Mouse (Mus musculus) 3T3-L1 (cell line): Measurements from ENCODE around the gene Rfx4.

Experiments
- DNase-seq: peaks from one replicate; pipeline ENCODE4 v3.0.0-alpha.2; 2015; ENCODE audit warnings: low read depth, low spot score

The Rfx4 gene

GRCm38 (mm10) chr10:84811913-84812295 lies 56.0 kb downstream of the Rfx4 start:
- DNase-seq = no peak

- peak; percentile 75 for DNase-seq
Observed at GRCm38 (mm10) chr10:84815676-84816436, 60.0 kb downstream of the Rfx4 start.

GRCm38 (mm10) chr10:84817086-84817869 lies 61.4 kb downstream of the Rfx4 start:
- DNase-seq = no peak

- DNase-seq = no peak
Observed at GRCm38 (mm10) chr10:84819669-84820068, 63.8 kb downstream of the Rfx4 start.

- DNase-seq = no peak
Observed at GRCm38 (mm10) chr10:84820230-84820629, 64.4 kb downstream of the Rfx4 start.

GRCm38 (mm10) chr10:84822741-84823151 lies 66.9 kb downstream of the Rfx4 start:
- DNase-seq = no peak

- DNase-seq = no peak
Observed at GRCm38 (mm10) chr10:84823621-84824020, 67.8 kb downstream of the Rfx4 start.

- no peak for DNase-seq
Observed at GRCm38 (mm10) chr10:84829009-84829408, 73.1 kb downstream of the Rfx4 start.

- no peak for DNase-seq
Observed at GRCm38 (mm10) chr10:84835596-84835995, 79.7 kb downstream of the Rfx4 start.

- peak; percentile 52 for DNase-seq
Observed at GRCm38 (mm10) chr10:84836104-84836503, 80.2 kb downstream of the Rfx4 start.

GRCm38 (mm10) chr10:84837355-84837754 lies 81.5 kb downstream of the Rfx4 start:
- no peak for DNase-seq

- no peak for DNase-seq
Observed at GRCm38 (mm10) chr10:84838850-84839473, 83.1 kb downstream of the Rfx4 start.

- DNase-seq = no peak
Observed at GRCm38 (mm10) chr10:84846638-84847037, 90.8 kb downstream of the Rfx4 start.

- DNase-seq = peak; percentile 52
Observed at GRCm38 (mm10) chr10:84851981-84852979, 96.4 kb downstream of the Rfx4 start.

GRCm38 (mm10) chr10:84854059-84854458 lies 98.2 kb downstream of the Rfx4 start:
- no peak for DNase-seq

- no peak for DNase-seq
Observed at GRCm38 (mm10) chr10:84855466-84855865, 99.6 kb downstream of the Rfx4 start.

GRCm38 (mm10) chr10:84858371-84858770 lies 102.5 kb downstream of the Rfx4 start:
- DNase-seq = no peak

GRCm38 (mm10) chr10:84858806-84859496 lies 103.1 kb downstream of the Rfx4 start:
- no peak for DNase-seq

- DNase-seq = no peak
Observed at GRCm38 (mm10) chr10:84859556-84860380, 103.9 kb downstream of the Rfx4 start.

GRCm38 (mm10) chr10:84863488-84863887 lies 107.6 kb downstream of the Rfx4 start:
- DNase-seq = no peak
